Mouse (Mus musculus): ENCODE measurements around the gene Cnot11. TPM values are rescaled to one million over a fixed set of nuclear protein-coding genes. Genes with fewer than 3 reads are reported as not detected.
A peak's percentile ranks its signal among the peaks of the same experiment; 100 is the strongest.

Gene Cnot11
- polyA plus RNA-seq, 1 experiment = 146 TPM

DNA sequence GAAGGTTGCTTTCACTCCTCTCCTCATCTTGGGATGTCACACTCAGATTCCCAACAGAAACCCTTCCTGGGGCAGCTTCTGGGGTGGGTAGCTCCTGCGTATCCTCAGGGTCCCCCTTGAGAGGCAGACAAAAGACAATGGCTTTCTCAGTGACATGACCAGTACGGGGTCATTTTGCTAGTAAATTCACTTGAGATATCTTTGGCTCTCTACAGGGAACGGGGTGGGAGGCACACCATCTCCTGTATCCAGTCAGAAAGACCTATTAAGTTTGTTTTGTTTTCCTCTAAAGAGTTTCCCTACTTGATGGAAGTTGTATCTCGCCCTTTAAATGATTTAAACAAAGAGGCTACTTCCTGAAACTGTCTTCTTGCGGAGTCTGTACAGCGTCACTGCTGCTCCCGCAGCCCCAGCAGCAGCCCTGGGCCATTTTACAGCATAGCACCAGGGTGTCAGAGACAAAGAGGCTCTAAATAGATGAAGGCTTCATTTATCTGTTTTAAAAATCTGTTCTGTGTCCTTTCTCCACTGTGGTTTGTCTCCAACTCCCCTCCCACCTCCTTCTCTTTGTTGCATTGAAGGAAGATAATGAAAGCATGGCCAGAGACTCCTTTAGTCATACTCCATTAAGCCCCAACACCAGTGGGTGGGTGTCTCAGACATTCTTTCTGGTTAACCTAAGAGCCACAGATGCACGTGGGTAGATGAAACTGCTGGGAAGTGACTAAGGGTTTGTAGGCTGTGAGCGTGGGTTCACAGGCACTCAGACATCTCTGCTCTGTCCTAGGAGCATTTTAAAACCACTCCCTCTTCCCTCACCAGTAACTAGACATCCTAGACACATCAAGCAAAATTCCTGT is 21.0 kb downstream of the Cnot11 start:
- TF ChIP-seq GATA1 (IDR thresholded peaks at IDR 0.05; ENCODE audit: low read length) = no peak

DNA sequence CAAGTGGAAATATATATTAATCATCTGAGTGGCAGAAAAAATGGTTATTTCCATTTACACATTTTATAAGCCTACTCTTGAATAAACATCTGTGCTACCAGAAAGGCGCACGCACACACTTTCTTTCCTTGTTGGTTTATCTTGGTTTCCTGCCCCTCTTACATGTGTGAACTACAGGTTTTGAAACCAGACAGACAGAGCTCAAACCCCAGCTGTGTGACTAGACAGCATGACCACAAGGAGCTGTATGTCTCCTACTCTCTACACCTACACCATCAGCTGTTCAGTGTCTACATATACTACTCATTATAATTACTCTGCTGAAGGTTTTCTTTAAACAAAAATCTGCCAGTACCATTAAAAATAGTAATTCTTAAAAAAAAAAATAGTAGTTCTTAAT is 24.2 kb downstream of the Cnot11 start:
- no peak for TF ChIP-seq GATA1 (IDR thresholded peaks at IDR 0.05; ENCODE audit: low read length)

DNA sequence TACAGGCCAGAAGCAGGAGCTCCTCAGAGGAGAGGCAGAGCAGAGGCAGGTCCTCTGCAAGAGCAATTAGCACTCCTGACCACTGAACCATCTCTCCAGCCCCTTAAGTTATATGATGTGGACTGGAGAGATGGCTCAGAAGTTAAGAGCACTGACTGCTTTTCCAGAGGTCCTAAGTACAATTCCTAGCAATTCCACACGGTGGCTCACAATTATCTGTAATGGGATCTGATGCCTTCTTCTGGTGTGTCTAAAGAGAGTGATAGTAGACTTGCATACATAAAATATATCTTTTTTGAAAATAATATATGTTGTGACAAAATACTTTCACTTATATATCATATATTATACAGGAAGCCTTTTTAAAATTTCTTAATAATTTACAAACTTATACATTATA is 27.1 kb downstream of the Cnot11 start:
- TF ChIP-seq GATA1 (IDR thresholded peaks at IDR 0.05; ENCODE audit: low read length) = no peak

DNA sequence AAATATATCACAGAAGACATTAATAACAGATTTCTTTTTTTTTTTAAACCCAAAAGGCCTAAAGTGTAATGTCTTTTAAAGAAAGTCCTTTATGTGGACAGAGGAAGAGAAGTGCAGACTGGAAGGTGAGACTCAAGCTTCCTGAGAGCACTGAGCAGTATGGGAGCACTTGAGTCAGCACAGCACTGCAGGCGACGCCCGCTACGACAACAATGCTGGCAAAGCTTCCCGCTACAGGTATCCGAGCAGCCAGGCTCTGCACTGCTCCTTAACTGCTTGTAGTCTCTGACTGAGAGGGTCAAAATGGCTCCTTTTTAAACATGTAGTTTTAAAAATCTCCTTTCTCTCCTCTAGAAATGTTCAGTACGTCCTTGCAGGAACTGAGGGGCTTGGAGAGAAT is 28.4 kb downstream of the Cnot11 start:
- no peak for TF ChIP-seq GATA1 (IDR thresholded peaks at IDR 0.05; ENCODE audit: low read length)

DNA sequence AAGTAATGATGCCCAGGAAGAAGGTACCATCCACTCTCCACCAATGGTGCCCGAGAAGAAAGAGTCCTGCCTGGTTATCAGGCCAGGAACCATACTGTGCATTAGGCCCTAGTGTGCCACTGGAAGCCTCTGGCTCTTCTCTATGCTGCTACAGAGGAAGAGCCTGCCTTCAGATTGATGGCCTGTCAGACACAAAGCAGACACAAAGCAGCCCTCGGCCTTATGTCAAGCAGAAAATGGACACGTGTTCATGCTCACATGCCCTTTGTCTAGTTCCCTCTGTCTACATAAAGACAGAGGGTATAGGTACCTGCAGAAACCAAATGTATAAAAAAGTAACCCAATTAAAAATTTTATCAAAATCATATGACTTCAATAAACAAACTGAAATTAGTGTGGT is 29.8 kb downstream of the Cnot11 start:
- TF ChIP-seq GATA1 (IDR thresholded peaks at IDR 0.05; ENCODE audit: low read length) = no peak

DNA sequence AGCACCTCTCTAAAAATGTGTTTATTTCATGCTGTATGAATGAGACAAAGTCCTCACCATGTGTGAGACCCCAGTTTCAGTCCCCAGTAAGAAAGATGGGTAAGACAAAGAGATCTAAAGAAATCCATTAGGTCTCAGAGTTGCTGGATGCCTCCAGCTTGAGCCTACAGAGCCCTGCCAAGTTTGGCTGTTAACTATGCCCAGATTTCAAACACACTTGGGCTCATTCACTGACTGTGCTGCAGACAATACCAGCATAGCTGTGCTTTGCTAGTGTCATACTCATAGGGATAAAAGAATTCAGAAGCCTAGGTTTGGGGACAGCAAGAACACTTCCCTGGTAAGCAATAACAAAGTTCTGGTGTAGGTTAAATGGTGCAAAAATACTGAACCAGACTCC is 33.3 kb downstream of the Cnot11 start:
- no peak for TF ChIP-seq GATA1 (IDR thresholded peaks at IDR 0.05; ENCODE audit: low read length)

DNA sequence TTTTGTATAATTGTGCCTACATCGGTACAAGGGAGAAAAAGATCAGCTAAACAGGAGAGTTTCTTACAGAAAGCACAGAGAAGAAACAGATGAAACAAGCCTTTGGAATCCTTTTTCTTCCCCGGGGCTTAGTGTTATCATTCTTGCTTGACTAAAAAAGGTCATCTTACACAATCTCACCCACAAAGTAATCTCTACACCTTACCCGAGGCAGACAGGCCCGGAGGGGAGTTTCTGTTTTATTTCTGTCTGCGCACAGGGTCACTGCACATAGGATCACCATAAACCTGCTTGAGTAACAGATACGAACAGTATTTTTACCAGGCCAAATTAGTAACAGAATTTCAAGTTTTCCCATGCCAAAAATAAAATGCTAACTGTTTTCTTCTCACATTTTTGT is 36.9 kb downstream of the Cnot11 start:
- TF ChIP-seq GATA1 (IDR thresholded peaks at IDR 0.05; ENCODE audit: low read length) = no peak

DNA sequence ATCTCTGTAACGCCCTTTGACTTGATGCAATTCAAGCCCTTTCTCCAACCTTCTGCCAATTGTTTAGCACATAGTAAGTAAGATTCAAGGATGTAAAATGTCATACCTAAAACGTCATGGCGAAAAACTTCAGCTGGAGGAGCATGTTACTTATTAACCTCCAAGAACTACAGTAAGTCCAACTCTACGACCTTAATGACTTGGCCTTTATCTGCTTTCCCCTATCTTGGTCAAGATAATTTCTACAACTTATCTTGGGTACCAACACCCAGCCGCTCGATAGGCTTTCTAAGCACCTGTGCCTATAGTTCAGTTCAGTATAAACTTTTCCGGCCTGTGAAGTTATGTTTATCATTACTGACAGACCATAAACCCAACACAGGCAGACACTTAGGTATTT is 39.1 kb downstream of the Cnot11 start:
- peak; percentile 10 for TF ChIP-seq GATA1 (IDR thresholded peaks at IDR 0.05; ENCODE audit: low read length)

DNA sequence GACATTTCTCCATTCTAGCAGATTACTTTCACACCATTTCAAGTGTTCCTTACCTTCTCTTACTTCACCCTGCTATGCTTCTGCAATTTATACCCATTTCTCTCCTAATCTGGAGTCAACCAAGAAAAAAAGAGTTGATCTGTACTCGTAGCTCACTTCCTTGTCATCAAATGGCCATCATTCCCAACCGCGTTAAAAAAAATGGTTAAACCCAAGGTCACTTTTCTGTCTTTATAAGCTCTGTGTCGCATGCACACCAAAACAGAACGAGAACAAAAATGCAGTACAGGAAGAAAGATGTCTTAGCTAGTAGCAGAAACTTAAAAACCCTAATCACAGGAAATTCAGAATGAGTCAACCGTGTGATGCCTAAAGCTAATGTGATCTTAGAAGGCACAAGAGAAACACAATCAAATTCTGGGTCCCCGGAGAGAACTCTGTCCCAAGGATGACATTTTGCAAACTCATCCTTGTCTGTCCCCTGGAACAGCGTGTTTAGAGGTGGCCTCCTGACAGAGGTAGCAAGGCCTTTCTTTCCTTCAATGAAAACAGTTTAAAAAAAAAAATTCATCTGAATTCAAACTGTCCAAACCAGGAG is 41.1 kb downstream of the Cnot11 start:
- TF ChIP-seq GATA1 (IDR thresholded peaks at IDR 0.05; ENCODE audit: low read length) = no peak

DNA sequence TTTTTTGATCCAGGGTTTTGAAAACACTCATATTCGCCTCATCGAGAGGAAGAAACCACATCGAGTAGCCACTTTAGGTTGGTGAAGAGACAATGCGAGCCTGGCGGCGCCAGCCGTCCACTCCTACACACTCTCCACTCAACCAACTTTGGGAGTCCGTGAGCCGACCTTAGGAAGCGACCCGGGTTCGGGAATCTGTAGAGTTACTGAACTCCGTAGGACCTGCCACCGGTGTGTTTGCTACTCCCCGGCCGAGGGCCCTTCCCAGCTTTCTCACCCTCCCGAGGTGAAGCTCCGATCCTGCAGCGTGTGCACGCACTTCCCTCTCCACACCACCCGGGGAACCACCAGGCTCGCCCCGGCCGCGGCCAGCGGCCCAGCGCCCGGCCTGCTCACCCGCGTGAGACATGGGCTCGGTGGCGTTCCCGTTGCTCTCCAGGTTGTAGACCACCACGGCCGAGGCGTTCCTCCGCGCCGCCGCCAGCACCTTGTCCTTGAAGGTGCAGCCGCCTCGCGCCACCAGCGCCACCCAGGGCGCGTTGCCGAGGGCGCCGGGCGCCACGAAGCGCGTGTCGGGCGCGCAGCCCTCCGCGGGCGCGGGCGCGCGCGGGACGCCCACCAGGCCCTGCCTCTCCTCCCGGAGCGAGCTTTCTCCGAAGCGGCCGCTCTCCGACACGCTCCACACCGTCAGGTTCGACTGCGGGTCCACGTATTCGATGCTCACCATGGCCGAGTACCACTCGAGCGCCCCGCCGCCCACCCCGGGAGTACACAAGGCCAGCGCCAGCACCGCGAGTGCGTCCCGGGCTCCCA is 41.8 kb downstream of the Cnot11 start:
- no peak for TF ChIP-seq GATA1 (IDR thresholded peaks at IDR 0.05; ENCODE audit: low read length)

DNA sequence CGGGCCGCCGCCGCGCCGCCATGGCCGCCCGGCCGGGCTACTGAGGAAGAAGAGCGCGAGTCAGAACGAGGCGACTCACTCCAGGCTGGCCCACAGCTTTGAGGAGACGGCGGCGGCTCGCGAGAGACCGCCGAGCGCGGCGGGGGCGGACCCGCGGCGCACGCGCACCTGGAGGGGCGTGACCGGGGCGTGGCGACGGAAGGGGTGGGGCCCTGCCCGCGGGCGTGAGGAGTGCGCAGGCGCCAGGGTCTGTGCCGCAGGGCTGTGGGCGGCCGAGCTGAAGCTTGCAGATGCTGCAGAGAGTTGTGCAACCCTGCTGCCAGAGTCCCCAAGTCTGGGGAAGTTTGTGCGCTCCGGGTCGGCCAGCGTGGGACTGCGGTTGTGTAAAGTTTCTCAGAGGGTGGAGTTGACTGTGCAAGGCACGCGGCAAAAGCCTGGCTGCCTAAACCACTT is 42.5 kb downstream of the Cnot11 start, which contains the start of gene Rnf149:
Rnf149 (minus strand) TSS at position 153 of the 453 bp plus-strand sequence.
- TF ChIP-seq GATA1 (IDR thresholded peaks at IDR 0.05; ENCODE audit: low read length) = no peak

DNA sequence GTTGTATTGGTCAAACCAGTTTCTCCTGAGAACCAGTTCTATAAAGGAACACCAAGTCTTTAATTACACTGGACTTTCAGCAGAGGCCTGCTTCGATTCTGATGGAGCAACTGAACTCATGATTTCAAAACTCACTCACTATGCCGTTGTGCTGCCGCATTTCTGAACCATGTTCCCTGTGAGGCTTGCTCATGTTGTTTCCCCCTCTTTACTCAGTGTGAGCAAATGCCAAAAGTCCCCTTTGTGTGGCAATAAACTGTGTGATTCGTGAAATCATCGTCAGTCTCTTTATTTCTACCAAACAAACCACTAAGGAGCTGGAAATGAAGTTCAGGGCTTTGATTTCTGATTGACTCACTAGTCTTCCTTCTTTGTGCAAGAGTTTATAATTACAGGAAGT is 43.7 kb downstream of the Cnot11 start:
- no peak for TF ChIP-seq GATA1 (IDR thresholded peaks at IDR 0.05; ENCODE audit: low read length)

DNA sequence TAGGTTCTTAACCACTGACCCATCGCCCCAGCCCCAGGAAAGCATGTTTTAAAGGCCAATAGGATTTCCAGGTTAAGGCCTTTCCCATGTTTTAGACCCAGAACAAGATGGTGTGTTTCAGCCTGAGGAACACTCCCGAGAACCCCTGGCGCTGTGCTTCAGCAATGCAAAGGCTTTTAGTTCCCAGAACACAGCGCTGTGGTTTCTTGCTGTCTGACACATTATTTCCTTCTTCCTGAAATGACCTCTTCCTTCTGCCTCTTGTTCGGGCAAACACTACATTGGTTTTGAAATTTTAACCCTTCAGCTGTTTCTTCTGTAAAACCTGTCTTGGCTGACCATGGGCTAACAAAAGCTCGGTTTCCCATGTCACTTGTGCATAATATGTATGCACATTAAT is 44.3 kb downstream of the Cnot11 start:
- no peak for TF ChIP-seq GATA1 (IDR thresholded peaks at IDR 0.05; ENCODE audit: low read length)

DNA sequence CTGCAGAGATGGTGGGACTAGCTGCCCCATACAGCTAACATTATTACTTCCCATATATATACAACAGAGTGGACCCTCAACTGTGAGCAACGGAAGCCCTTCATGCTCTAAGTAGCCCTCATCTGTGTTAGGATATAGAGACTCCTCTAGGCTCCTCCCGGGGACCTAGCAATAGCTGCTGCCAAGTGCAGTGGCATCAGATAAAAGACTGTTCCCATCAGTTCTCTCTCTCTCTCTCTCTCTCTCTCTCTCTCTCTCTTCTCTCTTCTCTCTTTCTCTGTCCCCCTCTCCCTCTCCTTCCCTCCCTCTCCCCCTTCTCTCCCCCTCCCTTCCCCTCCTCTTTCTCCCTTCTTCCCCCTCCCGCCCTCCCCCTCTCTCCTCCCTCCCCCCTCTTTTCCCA is 46.4 kb downstream of the Cnot11 start:
- no peak for TF ChIP-seq GATA1 (IDR thresholded peaks at IDR 0.05; ENCODE audit: low read length)

DNA sequence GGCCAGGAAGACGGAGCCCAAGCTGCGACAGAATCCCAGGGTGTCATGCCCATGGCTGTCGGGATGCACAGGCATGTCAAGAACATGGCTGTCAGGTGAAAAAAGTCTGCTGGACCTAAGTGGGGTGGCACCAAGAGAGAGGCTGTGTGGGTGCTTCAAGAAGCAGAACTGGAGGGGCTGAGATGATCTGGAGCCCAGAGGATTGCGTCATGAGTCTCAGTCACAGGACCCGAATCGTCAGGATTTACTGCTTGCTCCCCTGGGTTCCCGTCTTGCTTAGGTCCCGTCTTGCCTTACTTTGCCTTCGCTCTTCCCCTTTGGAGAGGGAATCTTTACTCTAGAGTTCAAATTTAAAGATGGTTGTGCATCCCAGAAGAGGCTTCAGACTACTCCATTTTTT is 48.4 kb downstream of the Cnot11 start:
- no peak for TF ChIP-seq GATA1 (IDR thresholded peaks at IDR 0.05; ENCODE audit: low read length)

DNA sequence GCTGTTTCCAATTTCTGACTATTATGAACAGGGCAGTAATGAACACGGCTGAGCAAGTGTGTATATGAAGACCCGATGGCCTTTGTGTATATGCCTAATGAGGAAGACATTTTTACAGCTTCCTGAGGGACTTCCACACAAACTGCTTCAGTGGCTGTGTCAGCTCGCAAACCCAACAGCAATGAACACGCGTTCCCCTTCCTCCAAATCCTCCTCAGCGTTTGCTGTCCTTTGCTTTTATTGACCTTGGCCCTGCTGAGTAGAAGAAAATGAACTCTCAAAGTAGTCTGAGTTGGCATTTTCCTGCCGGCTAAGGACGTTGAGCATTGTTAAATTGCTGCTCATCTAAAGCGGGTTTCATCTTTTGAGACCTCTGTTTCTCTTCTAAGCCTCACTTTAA is 50.6 kb downstream of the Cnot11 start:
- TF ChIP-seq GATA1 (IDR thresholded peaks at IDR 0.05; ENCODE audit: low read length) = no peak
